Mouse (Mus musculus): ENCODE data around the gene Ppp1cb.

DNA sequence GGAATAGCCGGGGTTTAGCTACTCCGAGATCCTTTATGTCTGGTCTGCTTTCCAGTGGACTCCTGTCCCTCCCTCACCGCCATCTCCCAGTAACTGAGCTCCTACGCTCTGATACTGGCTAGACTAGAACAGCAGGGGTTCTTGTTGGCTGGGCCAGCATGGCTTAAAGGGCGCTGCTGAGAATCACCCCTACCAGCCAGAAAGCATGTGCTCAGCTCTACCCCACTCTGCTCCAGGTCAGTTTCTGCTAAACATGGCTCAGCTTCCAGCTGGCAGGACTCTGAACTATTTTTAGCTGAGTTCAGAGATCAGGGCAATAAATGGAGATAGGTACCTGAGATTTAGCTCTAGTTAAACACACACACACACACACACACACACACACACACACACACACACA is 12.2 kb upstream of the Ppp1cb start:
- TF ChIP-seq CTCF (IDR thresholded peaks at IDR 0.05; ENCODE audit: low read depth, low read length), result no peak
- TF ChIP-seq EP300 (IDR thresholded peaks at IDR 0.05; ENCODE audit: insufficient read depth, low read depth, low read length), result no peak

Data from ES-Bruce4 (cell line).